Mouse (Mus musculus) testis, postnatal 10 days (tissue): ENCODE data around the gene Bmf.

Experiments
- DNase-seq: peaks from one replicate; pipeline ENCODE4 v3.0.0; 2021; ENCODE audit warnings: low spot score

Gene Bmf

DNA sequence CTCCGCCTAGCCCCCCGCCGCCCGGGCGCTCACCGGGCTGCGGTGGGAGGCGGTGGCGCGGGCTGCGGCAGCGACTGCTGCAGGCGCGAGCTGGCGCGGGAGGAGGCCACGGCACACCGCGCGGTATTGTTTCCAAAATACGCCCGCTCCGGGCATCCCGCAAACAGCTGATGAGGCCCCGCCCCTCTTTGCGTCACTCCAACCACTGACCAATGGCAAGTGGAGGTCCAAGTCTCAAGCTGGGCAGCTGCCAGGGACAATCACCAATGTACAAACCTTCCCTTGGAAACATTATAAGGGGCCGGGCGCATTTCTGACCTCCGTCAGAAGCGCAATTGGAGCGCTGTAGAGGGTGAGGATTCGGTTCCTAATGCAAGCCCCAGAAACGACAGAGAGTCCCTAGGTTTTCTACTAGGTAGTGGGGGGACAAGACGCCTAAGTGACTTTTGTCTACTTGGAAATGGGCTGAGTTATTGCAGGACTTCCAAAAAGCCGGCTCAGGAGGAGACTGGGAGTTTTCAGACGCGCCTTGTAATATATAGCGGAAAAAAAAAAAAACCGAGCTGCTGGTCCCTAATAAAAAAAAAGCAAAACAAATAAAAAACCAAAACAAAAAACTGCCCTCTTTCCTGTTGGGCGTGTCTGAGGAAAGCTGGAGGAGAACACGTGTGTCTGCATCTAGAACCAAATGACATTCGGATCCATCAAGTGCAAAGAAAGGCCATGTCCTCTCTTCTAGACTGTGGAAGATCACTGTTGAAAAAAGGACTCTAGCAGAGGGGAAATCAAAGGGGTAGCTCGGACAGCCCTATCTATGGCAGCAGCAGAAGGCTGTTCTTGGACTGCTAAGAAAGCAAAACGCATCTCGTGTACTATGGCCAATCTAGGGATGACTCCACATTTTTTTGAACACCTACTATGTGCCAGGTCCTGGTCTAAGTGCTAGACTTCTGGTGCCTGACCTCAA, at the start of gene Bmf:
TSS of gene Bmf (minus strand) at position 181 of the 967 bp plus-strand sequence.
- DNase-seq, result peak; percentile 100

DNA sequence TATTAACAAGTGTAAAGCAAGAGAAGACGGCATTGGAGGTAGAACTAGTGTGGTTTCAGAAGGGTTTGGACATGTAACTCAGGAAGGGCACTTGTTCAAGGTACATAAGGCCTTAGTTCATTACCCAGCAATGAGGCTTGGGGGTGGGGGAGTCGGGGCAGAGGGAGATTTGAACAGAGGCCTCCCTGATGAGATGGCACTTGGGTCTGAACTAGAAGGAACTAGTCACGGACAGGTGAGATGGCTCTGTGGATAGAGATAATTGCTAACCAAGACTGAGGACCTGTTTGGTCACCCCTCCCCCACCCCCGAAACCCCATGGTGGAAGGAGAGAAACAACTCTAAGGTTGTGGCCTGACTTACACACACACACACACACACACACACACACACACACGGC, 49.6 kb upstream of the Bmf start:
- DNase-seq, result no peak

DNA sequence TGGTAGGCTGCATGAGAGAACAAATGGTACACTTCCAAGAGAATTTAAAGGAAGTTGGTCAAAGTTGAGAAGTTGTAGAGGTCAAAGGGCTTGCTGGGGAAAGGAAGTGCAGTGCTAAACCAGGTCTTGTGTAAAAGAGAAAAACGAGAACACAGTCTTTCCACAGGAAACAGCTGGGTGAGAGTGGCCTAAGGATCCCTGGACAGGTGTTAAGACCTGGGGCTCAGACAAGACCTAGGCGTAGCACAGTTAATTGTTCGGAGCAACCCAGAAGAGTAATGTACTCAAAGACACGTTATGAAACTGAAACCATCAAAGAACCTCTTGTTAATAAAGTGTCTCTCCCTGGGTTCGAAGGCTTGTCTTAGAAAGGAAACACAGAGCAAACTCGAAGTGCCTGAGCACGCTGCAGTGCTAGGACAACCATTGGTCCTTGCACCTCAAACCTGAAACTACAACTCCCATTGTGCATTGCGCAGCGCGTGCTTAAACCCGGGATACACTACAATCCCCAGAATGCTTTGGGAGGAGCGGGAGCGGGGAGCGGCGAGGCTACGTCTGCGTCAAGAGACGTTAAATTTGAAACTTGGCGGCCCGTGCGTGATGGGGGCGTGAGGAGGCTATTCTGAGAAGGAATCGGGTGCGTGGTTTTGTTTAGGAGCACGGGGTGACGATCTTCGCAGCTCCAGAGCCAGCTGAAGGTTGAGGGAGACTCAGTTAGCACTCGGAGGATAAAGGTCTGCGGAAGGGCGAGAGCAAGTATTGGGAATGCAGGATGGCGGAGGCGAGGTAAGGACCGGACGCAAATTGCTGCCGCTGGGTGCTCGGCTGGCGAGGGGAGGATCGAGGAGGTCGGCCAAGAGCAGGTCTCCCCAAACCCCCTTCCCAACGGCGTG, 48.4 kb upstream of the Bmf start, which contains the start of gene Bub1b:
TSS of gene Bub1b (plus strand) at position 539 of the 896 bp plus-strand sequence.
- DNase-seq, result peak; percentile 92

DNA sequence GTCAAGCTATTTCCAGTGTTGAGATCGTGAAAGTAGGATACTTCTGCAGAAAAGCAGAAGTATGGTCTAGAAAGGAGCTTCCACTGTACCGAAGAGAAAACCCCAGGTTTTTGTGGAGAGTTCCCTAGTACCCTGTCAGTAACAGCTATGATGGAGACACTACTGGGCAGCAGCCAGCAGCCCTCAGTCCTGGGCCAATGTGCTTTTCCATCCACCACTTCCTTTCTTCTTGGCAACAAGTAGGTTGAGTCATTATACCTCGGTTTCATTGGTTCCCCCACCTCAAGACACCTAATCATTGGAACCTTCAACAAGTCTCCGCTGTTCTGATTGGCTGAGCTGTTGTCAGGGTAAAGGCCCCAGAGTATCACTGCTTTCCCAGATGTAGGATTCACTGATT, 41.6 kb upstream of the Bmf start:
- DNase-seq, result no peak

DNA sequence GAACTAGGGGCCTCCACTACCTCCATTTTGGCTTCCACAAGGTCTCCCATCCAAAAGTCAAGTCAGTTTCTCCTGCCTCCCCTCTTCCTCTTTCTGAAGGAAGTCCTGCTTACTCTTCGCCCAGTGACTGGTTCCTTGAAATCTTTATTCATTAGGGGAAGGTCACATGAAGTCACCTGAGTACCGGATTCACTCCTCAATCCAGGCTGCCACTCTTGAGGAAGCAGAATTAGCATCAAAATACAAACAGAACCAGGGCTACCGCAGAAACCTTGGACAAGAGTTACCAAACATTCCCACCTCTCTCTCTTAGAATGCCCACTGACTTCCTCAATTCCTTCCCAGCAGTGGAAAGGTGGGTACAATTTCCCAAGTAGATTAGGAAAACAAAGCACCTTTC, 38.2 kb upstream of the Bmf start:
- no peak for DNase-seq

DNA sequence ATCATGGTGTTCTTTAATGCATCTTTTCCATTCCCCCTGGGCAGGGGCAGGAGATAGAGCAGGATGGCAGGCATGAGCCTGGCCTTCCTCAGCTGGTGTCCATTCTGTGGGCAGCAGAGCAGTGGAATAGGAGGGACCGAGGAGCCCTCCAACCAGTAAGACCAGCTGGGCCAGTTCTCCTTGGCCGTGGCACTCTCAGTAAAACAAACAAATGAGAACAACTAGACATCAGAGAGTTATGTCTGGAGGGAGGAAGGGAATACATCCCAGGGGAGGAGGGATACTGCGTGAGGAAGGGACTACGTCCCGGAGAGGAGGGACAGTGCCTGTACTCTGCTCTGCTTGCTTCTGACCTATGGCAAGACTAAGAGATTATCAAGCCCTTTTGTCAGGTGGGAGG, 36.5 kb upstream of the Bmf start:
- no peak for DNase-seq

DNA sequence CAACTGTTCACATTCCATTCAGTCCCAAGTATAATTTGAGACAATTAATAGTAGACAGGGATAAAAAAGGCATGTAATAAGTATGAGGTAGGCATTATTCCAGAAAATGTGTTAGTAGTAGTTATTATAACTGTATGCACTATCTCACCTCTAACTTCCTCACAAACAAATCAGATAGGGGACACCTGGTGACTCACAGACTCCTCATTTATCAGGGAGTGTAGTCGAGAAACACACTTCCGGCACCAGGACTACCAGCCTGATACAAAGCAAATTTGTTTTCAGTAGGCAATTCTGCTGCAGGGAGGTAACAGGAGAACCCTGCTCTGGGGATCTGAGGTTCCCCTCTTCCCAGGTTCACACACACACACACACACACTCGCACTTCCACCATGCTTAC, 23.6 kb upstream of the Bmf start:
- no peak for DNase-seq

DNA sequence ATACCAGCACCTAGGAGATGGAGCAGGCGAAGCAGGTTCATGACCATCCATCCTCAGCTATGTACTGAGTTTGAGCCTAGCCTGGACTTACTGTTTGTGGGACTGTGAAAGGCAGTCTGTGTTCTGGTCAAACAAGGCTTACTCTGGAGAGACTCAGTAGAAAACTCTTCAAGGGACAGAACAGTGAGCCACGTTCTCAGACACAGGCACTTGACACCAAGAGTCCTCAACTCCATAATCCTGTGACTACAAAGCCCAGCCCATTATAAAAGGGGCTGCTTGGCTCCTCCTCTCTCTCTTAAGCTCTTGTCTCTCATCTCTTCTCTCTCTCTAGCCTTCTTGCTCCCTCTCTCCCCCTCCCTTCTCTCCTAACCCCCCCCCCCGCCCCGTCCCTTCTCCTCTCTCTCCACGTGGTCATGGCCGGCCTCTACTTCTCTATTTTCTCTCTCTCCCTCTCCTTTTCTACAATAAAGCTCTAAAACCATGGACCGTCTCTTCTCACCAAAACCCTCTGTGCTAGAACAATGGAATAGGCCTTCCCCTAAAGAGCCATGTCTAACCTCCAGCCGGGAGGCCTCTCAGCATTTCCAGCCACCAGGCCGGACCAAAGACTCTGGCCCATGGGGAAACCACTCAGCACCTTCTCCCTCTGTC, 22.8 kb upstream of the Bmf start:
- DNase-seq, result no peak

DNA sequence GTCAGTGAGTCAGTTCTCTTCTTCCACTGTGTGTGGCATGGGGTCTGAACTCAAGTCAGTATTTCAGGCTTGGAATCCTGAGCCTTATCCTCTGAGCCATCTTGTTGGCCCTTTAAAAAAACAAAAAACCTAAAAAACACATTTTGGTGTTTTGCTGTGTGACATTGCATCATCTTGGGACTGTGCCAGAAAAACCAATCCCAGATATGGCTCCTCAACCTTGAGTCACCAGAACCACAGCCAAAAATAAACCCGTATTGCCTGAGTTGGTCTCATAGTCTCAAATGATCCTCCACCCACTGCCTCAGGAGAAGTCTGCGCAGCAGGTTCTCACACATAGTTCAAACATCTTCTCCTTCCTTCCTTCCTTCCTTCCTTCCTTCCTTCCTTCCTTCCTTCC, 21.5 kb upstream of the Bmf start:
- DNase-seq, result no peak

DNA sequence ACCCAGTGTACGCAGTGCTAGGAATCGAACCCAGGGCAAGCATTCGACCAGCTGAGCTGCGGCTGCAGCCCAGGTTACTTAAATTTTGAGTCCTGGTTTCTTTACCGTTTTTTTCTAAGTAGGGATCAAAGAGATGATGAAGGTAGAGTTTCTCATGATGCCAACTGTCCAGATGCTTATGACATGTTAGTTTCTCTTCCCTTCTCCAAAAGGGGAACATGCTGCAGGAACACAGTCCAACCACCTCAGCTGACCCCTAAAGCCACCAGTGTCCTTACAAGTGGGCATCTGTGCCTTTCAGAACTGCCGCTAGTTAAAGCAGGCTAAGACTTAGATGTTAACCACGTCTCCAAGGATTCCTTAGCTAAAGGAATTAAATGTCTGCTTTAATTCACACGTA, 17.7 kb upstream of the Bmf start:
- no peak for DNase-seq

DNA sequence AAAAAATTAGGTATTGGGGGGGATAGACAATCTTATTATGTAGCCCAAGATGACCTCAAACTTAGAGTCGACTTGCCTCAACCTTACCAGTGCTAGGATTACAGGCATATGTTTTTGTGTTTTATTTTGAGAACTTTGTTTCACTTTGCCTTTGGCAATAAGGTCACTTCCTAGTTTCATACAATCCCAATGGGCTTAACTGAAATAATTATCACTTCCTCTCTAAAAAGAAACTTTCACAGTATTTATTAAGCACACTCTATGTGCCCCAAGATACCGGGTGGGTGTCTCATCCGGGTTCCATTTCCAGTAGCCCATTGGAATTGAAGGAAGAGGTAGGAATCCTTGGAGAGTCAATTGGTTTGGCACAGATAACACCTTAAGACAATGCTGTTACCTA, 12.9 kb upstream of the Bmf start:
- no peak for DNase-seq

DNA sequence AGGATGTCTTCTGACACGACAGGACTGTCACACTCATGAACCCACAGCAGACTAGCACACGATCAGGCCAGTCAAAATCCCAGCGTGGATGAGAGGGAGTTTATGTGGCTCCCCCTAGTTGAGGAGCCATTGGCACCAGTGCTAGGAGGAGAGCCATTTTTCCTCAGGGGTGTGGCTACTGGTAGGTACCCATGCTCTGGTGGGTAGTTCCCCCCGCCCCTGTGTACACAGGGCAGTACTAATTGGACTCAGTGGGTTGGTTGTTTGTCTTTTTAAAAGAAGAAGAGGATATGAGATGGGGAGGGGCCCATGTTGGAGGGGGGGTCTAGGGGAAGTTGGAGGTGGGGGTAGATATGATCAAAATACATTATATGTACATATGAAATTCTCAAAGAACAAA, 12.5 kb upstream of the Bmf start:
- peak; percentile 29 for DNase-seq

DNA sequence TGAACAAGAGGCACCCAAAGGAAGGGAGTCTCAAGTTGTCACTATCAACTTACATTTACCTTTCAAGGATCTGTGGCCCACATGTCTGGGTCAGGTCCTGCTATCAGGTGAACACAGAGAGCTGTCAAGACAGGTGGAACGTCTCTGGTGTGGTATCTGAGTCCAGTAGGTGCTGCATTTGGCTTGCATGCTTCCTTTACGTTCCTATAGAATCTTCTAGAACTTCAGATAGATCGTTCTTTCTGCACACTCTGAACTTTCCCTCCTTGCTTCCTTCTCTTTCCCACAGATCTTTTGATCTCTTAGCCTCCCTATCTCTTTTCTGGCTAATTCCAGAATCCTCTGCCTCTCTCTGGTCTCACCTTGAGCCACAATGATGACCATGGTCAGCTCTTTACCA, 8.9 kb upstream of the Bmf start:
- DNase-seq, result no peak

DNA sequence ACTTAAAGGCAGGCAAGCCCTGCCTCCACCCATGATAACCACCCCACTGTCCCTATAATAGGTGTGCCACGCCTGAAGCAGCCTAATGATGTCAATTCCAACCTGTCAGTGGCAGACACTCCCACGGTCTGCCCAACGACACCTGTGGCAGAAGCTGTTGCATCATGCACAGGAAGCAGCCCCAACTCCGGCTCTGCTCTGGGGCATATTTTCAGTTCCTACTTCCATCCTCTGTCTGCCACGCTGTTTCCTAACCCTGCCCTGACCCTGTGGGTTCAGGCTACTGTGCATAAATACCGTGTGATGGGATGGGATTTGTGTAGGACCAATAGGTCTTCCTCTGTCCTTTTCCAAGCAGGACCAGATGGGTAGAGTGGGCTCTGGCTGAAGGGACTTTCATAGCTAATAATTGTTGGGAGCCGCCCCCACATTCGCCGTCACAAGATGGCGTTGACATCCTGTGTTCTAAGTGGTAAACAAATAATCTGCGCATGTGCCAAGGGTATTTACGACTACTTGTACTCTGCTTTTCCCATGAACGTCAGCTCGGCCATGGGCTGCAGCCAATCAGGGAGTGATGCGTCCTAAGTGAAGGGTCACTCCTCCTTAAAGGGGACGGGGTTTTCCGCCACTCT, 5.0 kb upstream of the Bmf start:
- peak; percentile 45 for DNase-seq

DNA sequence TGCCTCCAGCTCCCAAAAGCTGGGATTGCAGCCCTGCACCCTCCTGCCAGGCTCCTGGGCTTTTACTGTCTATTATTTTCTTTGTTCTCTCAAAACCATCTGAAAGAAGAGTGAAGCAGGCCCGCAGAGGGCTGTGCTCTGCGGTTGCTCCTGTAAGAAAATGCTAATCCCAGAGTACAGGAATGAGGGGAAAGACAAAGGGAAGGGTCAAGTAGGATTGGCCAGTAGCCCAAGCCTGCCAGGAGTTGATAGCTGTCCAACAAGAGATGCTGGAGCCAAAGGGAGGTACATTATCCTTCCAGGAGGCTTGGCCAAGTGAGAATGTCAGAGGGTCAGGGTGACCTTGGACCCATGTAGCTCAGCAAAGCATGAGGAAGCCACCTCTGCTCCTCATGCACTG, 2.1 kb upstream of the Bmf start:
- DNase-seq, result no peak

DNA sequence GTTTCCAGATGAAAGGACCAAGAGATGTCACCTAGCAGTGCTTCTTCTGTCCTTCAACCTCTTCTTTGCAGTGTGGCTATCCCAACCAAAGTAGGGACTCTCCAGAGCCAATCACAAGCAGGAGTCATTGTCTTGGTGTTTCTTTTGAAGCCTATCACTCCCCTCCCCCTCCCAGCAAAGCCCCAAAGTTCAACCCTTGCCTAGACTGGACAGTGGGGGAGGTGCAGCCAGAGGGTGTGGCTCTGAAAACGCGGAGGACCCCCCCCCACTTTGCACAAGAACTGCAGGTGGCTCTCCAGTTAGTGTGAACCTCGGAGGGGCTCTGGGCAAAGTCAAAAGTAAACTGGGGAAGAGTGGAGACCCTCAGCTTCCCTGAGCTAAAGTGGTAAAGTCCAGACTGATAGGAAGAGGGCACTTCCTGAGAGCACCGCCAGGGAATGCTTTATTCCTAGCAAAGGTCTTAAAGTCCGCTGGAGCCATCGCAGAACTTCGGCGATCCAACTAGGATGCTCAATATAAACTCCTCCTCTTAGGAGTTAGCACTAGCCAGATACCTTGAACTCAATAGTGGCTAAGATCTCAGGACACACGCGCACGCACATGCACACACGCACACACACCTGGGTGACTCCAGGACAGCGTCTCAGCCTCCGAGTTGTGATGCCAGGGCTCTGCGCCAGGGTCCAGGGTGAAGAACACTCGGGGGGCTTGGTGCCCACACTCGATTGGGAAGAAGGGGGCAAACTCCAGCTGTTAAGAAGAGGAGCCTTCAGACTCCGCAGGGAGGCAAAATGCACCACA, 866 bp downstream of the Bmf start:
- peak; percentile 64 for DNase-seq

DNA sequence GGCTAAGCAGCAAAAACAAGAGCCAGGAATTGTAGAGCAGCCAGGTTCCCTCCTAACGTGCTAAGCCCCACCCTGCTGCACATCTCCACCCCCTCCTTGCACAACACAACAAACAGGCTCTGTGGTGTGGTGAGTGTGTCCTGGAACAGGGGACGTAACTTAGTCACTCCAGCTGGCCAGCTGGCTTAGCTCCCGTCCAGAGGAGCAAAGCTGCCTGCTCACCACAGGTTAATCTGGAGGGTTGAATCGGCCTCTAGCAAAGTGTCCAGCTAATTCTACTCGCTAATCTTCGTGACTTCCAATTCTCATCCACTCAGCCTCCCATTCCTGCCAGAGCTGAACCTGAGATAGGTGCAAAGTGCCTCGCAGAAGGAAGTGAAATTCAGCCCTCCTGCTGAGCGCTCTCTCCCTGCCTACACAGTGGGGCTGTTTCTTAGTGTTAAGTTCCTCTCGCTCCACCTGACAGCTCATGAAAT, 1.9 kb downstream of the Bmf start:
- no peak for DNase-seq

DNA sequence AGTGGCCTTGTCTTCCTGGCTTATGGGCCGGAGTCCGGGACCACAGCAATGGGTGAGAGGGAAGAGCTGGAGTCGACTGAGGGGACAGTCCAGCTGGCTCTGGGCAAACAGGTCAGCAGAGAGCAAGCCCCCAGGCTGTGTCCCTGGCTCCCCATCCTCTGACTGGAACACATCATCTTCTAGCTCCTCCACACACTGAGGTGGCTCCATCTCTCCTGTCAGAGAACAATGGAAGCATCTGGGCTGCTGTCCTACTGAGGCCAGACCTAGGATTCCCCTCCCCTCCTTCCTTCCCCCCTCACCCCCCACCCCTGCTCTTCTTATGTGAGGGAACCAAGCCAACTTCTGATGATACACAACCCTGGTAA, 2.7 kb downstream of the Bmf start:
- DNase-seq, result no peak

DNA sequence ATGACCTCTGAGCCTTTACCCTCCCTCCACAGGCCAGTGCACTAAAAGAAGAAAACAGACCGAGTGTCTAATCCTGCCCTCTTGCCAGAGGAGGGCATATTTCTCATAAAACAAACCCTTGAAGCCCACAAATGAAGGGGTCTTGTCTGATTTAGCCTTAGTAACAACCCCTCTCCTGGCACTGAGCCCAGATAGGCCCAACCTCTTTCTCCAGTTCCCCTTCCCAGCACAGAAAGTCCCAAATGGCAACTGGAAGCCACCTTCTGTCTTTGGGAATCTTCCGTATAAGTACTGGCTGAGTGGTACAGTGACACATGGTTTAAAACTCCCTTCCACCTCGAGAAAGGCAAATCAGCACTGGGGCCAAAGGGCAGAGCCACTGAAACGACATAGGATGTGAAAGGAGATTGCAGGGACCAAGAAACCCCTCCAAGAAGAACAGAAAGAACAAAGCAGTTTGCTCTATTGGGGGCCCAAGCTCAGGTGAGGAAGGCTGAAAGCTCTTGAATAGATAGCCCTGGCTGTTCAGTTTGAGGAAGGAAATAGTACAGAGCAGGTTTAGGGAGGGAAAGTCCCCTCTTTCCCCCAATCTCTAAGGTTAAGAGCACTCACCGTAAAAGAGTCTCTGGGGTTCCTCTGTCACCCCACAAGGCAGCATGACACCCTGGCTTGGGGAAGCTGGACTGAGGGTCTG, 3.2 kb downstream of the Bmf start:
- no peak for DNase-seq
